Mouse (Mus musculus) heart, adult 18-20 months (tissue): ENCODE results near the gene Prpf8. TPM values are rescaled to one million over a fixed set of nuclear protein-coding genes. Genes with fewer than 3 reads are reported as not detected.

Experiments
- DNase-seq, 2 experiments: peaks; one replicate each; pipeline ENCODE4 v3.0.0; 2021 to 2022; ENCODE audit warnings: mixed read lengths in 1 of 2
- total RNA-seq, 2 experiments: library from RNA; stranded (reverse); gene quantifications; 2 replicates each; pipeline ENCODE4 v1.2.3; 2021

Gene Prpf8
- total RNA-seq, 2 experiments from 2014 or later = 86.5 to 92.7 TPM

DNA sequence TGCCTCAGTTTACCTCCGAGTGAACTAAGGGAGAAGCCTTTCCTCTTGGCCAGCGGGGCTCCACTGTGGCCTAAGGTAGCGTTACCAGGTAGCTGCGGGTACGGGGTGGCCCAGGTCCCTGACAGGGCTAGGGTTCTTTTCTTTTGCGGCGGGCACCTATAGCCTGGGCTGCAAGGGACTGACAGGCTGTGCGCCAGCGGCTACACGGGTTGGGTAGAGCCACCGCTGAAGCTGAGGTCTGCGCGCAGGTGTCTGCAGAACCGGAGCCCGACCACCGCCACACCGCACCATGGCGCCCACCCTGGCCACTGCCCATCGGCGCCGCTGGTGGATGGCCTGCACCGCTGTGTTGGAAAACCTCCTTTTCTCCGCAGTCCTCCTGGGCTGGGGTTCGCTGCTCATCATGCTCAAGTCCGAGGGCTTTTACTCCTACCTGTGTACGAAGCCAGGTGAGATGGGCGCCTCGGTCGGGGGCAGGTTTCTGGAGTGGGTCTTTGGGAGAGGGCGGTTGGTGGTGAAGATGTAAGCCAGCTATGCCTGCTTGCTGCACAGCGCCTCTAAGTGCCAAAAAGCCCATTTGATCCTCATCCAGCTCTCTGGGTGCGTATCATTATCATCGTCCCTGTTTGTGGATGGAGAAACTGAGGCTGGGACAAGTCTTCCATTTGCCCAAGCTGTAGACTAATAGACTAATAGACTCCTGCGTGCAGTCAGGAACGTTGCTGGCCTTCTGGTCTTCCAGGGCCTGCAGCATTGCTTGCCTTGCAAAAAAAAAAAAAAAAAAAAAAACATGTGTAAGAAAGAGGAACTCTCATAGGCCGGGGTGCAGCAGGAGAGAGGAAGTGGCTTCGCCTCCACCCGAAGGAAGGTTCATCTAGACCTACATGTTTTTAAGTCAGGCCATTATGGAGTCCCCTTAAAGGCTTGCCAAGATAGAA is 46.0 kb downstream of the Prpf8 start:
- DNase-seq = peak; percentile 38 to 66

GRCm38 (mm10) chr11:75533314-75534015 is 46.8 kb downstream of the Prpf8 start:
- no peak for DNase-seq

DNA sequence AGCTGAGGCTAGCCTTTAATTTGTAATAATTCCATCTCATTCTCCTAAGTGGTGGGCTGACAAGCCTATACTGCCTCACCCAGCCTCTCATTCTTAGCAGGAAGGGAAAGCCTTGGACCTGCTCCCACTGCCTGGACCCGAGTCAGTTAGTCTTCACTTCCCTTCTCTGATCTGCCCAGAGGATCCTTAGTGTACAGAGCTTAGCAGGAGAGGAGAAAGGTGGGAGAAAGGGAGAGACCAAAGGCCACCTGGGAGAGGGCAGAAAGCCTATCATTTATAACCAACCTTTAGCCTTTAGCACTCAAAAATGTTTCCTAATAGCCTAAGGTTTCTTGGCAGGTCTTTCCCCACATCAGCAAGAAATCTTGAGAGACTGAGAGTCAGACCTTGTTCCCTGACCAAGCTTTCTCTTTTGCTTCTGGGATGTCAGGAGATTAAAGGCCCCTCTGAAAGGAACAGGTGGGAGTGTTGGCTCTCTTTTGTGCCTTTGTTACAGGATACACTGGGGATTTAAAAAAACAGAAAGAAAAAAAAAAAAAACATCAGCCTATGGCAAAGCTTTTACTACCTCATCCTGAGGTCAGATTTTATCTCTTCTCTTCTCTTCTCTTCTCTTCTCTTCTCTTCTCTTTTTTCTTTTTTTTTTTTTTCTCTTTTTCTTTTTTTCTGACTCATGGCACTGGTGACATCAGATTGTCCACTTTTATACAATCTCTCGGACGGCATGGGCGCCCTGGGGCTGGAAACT is 47.8 kb downstream of the Prpf8 start:
- peak in 1 of 2 experiments; percentile 38 for DNase-seq

GRCm38 (mm10) chr11:75535106-75535795 is 48.6 kb downstream of the Prpf8 start:
- no peak for DNase-seq

GRCm38 (mm10) chr11:75536255-75537024 is 49.8 kb downstream of the Prpf8 start:
- DNase-seq = no peak

GRCm38 (mm10) chr11:75537025-75537414 is 50.4 kb downstream of the Prpf8 start:
- no peak for DNase-seq

GRCm38 (mm10) chr11:75537491-75538183 is 51.0 kb downstream of the Prpf8 start:
- peak in 1 of 2 experiments; percentile 49 for DNase-seq

- DNase-seq = no peak
Measured at GRCm38 (mm10) chr11:75538184-75538969, 51.8 kb downstream of the Prpf8 start.

DNA sequence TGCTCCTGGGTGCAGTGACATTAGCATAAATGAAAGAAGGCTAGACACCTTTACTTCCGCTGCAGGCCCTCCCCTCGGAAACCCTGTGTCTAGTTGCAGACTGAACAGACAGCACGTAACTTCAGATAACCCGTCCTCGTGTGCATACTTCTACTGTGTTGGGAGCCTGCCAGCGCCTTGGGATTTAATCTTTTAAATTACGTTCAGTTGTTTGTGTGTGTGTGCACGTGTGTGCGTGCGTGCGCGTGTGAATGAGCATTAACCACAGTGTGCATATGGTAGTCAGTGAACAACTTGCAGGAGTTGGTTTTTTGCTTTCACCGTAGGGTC is 52.3 kb downstream of the Prpf8 start:
- DNase-seq = no peak

- no peak for DNase-seq
Measured at GRCm38 (mm10) chr11:75540209-75540608, 53.6 kb downstream of the Prpf8 start.

DNA sequence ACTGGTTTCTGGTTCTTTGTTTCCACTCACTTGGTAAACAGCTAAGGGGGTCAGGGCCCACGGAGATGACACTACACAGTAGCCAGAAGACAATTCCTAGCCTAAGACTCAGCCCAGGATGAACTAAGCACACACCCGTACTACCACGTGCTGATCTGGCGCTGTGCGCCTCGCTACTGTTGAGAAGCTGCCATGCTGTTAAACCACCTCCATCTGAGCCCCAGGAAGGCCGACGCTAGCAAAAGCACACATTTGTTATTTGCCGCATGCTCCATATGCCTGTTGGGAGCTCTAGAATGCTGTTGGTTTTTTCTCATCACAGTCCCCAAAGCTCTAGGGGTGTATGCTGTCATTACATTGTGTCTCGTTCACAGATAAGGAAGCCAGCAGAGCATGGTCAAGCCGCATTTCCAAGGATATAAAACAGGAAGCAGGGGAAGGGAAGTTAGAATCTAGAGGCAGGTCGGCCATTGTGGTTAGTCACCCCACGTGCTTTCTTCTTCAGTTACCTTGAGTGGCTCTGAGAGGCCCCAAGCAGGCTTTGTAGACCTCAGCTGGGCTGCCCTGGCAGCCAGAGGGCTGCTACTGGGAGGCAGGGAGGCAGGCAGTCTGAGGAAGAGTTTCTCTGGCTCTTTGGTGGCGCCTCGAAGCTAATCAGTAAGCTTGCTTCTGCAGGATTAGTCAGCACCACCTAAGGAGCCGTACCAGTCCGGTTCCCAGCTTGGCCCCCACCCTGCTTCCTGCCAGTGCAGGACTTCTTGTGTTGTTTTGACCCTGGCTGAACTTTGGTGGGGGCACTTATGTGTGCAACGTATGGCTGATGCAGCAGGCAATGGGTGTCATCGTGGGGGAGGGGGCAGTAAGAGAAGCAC is 54.3 kb downstream of the Prpf8 start:
- DNase-seq = no peak

GRCm38 (mm10) chr11:75544713-75545112 is 58.1 kb downstream of the Prpf8 start:
- no peak for DNase-seq

GRCm38 (mm10) chr11:75546057-75546456 is 59.4 kb downstream of the Prpf8 start:
- DNase-seq = no peak

DNA sequence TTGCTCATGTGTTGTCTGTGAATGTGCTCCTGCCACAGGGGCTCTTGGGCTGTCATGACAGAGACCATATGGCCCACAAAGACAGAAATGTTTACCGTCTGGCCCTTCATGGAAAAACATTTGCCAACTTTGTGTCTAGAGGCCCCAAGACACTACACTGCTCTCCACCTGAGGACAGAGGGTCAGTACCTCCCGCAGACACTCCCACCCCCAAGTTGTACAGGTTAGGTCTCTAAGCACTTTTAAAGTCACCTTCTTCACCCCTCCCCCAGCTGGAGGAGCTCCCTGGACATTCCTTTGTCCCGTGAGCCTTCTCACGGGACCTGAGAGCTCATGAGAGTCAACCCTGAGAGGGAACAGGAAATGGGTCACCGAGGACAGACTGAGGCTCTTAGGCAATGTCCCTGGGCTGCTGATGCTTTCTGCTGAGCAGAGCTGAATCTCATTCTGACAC is 63.1 kb downstream of the Prpf8 start:
- DNase-seq = peak in 1 of 2 experiments; percentile 72

GRCm38 (mm10) chr11:75550200-75550946 is 63.8 kb downstream of the Prpf8 start:
- DNase-seq = peak; percentile 68 to 83

- DNase-seq = peak in 1 of 2 experiments; percentile 33
Measured at GRCm38 (mm10) chr11:75551321-75551720, 64.7 kb downstream of the Prpf8 start.

GRCm38 (mm10) chr11:75551961-75552441 is 65.4 kb downstream of the Prpf8 start:
- DNase-seq = peak; percentile 80 to 89
